Mouse (Mus musculus) limb, embryonic 11.5 days (tissue): Measurements from ENCODE around the gene Tspan18. TPM values are rescaled to one million over a fixed set of nuclear protein-coding genes. Genes with fewer than 3 reads are reported as not detected.

Experiments used
- ATAC-seq: fragments of 200-750 bp; cut with Nextera tagmentation; 2 replicates; pipeline ENCODE4 v1.8.0; 2017; ENCODE audit warnings: low read depth; ENCODE audit not compliant: insufficient number of reproducible peaks, low FRiP score, low TSS enrichment
- DNase-seq: peaks from one replicate; pipeline ENCODE4 v3.0.0-alpha.2; 2015; ENCODE audit warnings: low spot score
- H3K27ac ChIP-seq: fragments of 300-500 bp; sonication (generic); replicated peaks from 2 replicates; pipeline ENCODE4 v1.5.1; 2014; ENCODE audit warnings: low read depth, mild to moderate bottlenecking, low read length
- H3K27me3 ChIP-seq: fragments of 300-500 bp; sonication (generic); 2 replicates; pipeline ENCODE4 v1.6.1; 2014; ENCODE audit warnings: mild to moderate bottlenecking, low read length, mixed read lengths; ENCODE audit not compliant: control insufficient read depth, insufficient read depth
- H3K36me3 ChIP-seq: fragments of 300-500 bp; sonication (generic); 2 replicates; pipeline ENCODE4 v1.6.1; 2014; ENCODE audit warnings: mild to moderate bottlenecking, low read length, moderate library complexity, mixed read lengths; ENCODE audit not compliant: control insufficient read depth, insufficient read depth
- H3K4me1 ChIP-seq: fragments of 300-500 bp; sonication (generic); 2 replicates; pipeline ENCODE4 v1.6.1; 2014; ENCODE audit warnings: low read length, mixed read lengths; ENCODE audit not compliant: control insufficient read depth, insufficient read depth
- H3K4me2 ChIP-seq: fragments of 300-500 bp; sonication (generic); 2 replicates; pipeline ENCODE4 v1.6.1; 2014; ENCODE audit warnings: low read depth, mild to moderate bottlenecking, moderate library complexity; ENCODE audit not compliant: severe bottlenecking
- H3K4me3 ChIP-seq: fragments of 300-500 bp; sonication (generic); 2 replicates; pipeline ENCODE4 v1.5.1; 2014; ENCODE audit warnings: low read depth, low read length
- H3K9ac ChIP-seq: fragments of 300-500 bp; sonication (generic); 2 replicates; pipeline ENCODE4 v1.6.1; 2014; ENCODE audit warnings: mild to moderate bottlenecking, low read length
- H3K9me3 ChIP-seq: fragments of 300-500 bp; sonication (generic); 2 replicates; pipeline ENCODE4 v1.6.1; 2016; ENCODE audit warnings: low read length; ENCODE audit not compliant: control insufficient read depth
- WGBS: fragments of 180-500 bp; shearing (Covaris S2); extraction: QIAGEN DNeasy Blood & Tissue Kit; methylation state at CpG from one replicate; pipeline ENCODE4 v1.1.7; 2014; 5-methylcytosine and 5-hydroxymethylcytosine counted together
- polyA plus RNA-seq: library from polyadenylated mRNA; unstranded; fragments of >200 nt; fragmentation: Nextera tagmentation; extraction: Ambion mirVana; gene quantifications from 2 replicates; pipeline ENCODE4 v1.2.1, GENCODE M21; 2014

The Tspan18 gene
- polyA plus RNA-seq, 1 experiment from 2014 or later = 23.1 TPM

GRCm38 (mm10) chr2:93174159-93174558 lies 160.1 kb downstream of the Tspan18 start:
- no peak overlapping the region for H3K9ac ChIP-seq
- 15% methylated on average over 5 of the region's 5 CpGs for WGBS
- DNase-seq = no peak
- no peak for ATAC-seq
- H3K4me2 ChIP-seq = no peak overlapping the region
- H3K36me3 ChIP-seq = no peaks in the 10 kb centered on the region
- H3K4me3 ChIP-seq = no peak overlapping the region
- H3K9me3 ChIP-seq = no peaks in the 10 kb centered on the region
- H3K27me3 ChIP-seq = peaks cover 19% of the 10 kb centered on the region
- H3K27ac ChIP-seq = no peak overlapping the region
- peaks cover 30% of the 10 kb centered on the region for H3K4me1 ChIP-seq

- H3K9ac ChIP-seq = no peak overlapping the region
- H3K4me3 ChIP-seq = no peak overlapping the region
- ATAC-seq (no peak), DNase-seq (no peak)
- H3K27ac ChIP-seq = no peak overlapping the region
- H3K27me3 ChIP-seq = peaks cover 10% of the 10 kb centered on the region; the same call in 1 of the 2 replicates
- no peaks in the 10 kb centered on the region for H3K9me3 ChIP-seq
- no peaks in the 10 kb centered on the region for H3K36me3 ChIP-seq
- H3K4me2 ChIP-seq = no peak overlapping the region
- peaks cover 27% of the 10 kb centered on the region for H3K4me1 ChIP-seq
- 44% methylated on average over 5 of the region's 5 CpGs for WGBS
Measured at GRCm38 (mm10) chr2:93172460-93172859, 161.8 kb downstream of the Tspan18 start.

GRCm38 (mm10) chr2:93171929-93172328 lies 162.4 kb downstream of the Tspan18 start:
- Histone ChIP-seq H3K27me3 (peaks cover 7% of the 10 kb centered on the region; the same call in 1 of the 2 replicates), H3K4me3 (no peak overlapping the region), H3K9ac (no peak overlapping the region), H3K36me3 (no peaks in the 10 kb centered on the region), H3K27ac (no peak overlapping the region), H3K4me1 (peaks cover 22% of the 10 kb centered on the region), H3K4me2 (no peak overlapping the region), H3K9me3 (no peaks in the 10 kb centered on the region)
- DNase-seq (no peak), ATAC-seq (no peak)
- WGBS = 83% methylated on average over 6 of the region's 6 CpGs

- Histone ChIP-seq H3K4me3 (no peak overlapping the region), H3K27me3 (no peaks in the 10 kb centered on the region), H3K36me3 (no peaks in the 10 kb centered on the region), H3K27ac (no peak overlapping the region), H3K4me2 (no peak overlapping the region), H3K9me3 (no peaks in the 10 kb centered on the region), H3K9ac (no peak overlapping the region), H3K4me1 (peaks cover 12% of the 10 kb centered on the region; the same call in 1 of the 2 replicates)
- DNase-seq = no peak
- 91% methylated on average over 5 of the region's 5 CpGs for WGBS
- no peak for ATAC-seq
Measured at GRCm38 (mm10) chr2:93170845-93171200, 163.5 kb downstream of the Tspan18 start.

GRCm38 (mm10) chr2:93170156-93170844 lies 164.0 kb downstream of the Tspan18 start:
- 65% methylated on average over 19 of the region's 19 CpGs for WGBS
- H3K4me2 ChIP-seq = no peak overlapping the region
- H3K4me1 ChIP-seq = peaks cover 8% of the 10 kb centered on the region; the same call in 1 of the 2 replicates
- no peak overlapping the region for H3K9ac ChIP-seq
- H3K36me3 ChIP-seq = no peaks in the 10 kb centered on the region
- no peaks in the 10 kb centered on the region for H3K27me3 ChIP-seq
- no peaks in the 10 kb centered on the region for H3K9me3 ChIP-seq
- ATAC-seq (no peak), DNase-seq (no peak)
- no peak overlapping the region for H3K27ac ChIP-seq
- H3K4me3 ChIP-seq = no peak overlapping the region

GRCm38 (mm10) chr2:93166734-93167406 lies 167.4 kb downstream of the Tspan18 start:
- DNase-seq = no peak
- H3K27me3 ChIP-seq = no peaks in the 10 kb centered on the region
- no peaks in the 10 kb centered on the region for H3K36me3 ChIP-seq

GRCm38 (mm10) chr2:93166295-93166694 lies 168.0 kb downstream of the Tspan18 start:
- no peak overlapping the region for H3K27ac ChIP-seq
- 80% methylated on average over 6 of the region's 6 CpGs for WGBS

More at GRCm38 (mm10) chr2:93166734-93167406, 167.4 kb downstream of the Tspan18 start:
- WGBS = 85% methylated on average over 14 of the region's 14 CpGs
- Histone ChIP-seq H3K4me2 (no peak overlapping the region), H3K9me3 (no peaks in the 10 kb centered on the region), H3K27ac (no peak overlapping the region), H3K9ac (no peak overlapping the region), H3K4me1 (no peaks in the 10 kb centered on the region), H3K4me3 (no peak overlapping the region)
- no peak for ATAC-seq

GRCm38 (mm10) chr2:93163750-93164335 lies 170.5 kb downstream of the Tspan18 start:
- ATAC-seq = no peak
- WGBS = 79% methylated on average over 6 of the region's 6 CpGs
- H3K4me2 ChIP-seq = no peak overlapping the region

More at GRCm38 (mm10) chr2:93166295-93166694, 168.0 kb downstream of the Tspan18 start:
- Histone ChIP-seq H3K9ac (no peak overlapping the region), H3K9me3 (no peaks in the 10 kb centered on the region), H3K4me2 (no peak overlapping the region), H3K36me3 (no peaks in the 10 kb centered on the region), H3K4me3 (no peak overlapping the region), H3K4me1 (no peaks in the 10 kb centered on the region), H3K27me3 (no peaks in the 10 kb centered on the region)
- DNase-seq = no peak
- no peak for ATAC-seq

More at GRCm38 (mm10) chr2:93163750-93164335, 170.5 kb downstream of the Tspan18 start:
- Histone ChIP-seq H3K36me3 (no peaks in the 10 kb centered on the region), H3K27ac (no peak overlapping the region), H3K9ac (no peak overlapping the region), H3K27me3 (no peaks in the 10 kb centered on the region), H3K4me3 (no peak overlapping the region), H3K4me1 (no peaks in the 10 kb centered on the region), H3K9me3 (no peaks in the 10 kb centered on the region)
- DNase-seq = no peak
